Mouse (Mus musculus): ENCODE results near the gene Gm7694. TPM values are rescaled to one million over a fixed set of nuclear protein-coding genes. Genes with fewer than 3 reads are reported as not detected.

Gene Gm7694
- polyA plus RNA-seq, 1 experiment from 2014 or later = 2.5 TPM

DNA sequence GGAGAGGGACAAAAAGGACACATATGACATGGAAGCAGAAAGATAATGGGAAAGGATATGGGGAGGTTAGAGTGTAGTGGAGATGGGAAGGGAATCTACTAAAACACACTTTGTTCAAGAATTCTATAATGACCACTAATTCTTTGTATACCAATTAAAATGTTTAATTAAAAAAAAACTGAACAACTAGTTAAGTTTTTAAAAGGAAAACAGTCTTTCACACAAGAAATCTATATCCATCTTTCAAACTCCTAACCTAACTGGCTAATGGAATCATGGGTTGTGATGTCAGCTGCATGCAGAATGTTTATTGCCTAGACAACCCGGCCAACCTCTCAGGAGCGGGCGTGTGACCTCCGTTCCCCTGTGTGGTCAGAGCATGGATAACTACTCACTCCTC is 2.4 kb upstream of the Gm7694 start, which contains the start of gene Spata46:
Gene Spata46, plus strand, starts transcription at position 301 of the 400 bp plus-strand sequence.
- Histone ChIP-seq H3K27ac (replicated peaks) (no peak within 1 kb of the TSS), H3K4me3 (no peak within 1 kb of the TSS), H3K27me3 (replicated peaks; ENCODE audit: low read depth, poor library complexity, severe bottlenecking) (no peaks in the 10 kb centered on the region), H3K4me1 (peaks cover 16% of the 10 kb centered on the region), H3K9me3 (no peaks in the 10 kb centered on the region), H3K36me3 (replicated peaks) (no peaks in the 10 kb centered on the region)
- 92% methylated on average over 4 of the region's 4 CpGs for WGBS
- no peak for DNase-seq (ENCODE audit: low spot score)

DNA sequence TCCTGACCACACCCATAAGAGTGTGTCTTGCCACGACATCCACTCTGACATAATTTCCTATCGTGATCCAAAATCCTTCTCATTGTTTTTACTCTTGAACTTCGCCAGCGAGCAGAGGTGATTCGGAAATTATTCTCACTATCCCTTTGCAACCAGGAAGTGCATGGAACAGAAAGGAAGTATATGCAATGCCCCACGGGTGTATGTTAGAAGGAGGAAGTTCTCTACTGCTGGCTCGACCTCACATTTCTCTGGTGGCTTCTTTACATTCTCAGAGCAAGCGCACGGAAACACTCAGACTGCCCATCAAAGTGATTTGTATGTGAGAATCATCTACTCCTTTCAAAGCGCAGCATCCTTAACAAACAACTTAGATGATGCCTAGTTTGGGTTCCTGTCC is 1.1 kb downstream of the Gm7694 start:
- H3K4me3 ChIP-seq = no peak overlapping the region
- 92% methylated on average over 10 of the region's 10 CpGs for WGBS

DNA sequence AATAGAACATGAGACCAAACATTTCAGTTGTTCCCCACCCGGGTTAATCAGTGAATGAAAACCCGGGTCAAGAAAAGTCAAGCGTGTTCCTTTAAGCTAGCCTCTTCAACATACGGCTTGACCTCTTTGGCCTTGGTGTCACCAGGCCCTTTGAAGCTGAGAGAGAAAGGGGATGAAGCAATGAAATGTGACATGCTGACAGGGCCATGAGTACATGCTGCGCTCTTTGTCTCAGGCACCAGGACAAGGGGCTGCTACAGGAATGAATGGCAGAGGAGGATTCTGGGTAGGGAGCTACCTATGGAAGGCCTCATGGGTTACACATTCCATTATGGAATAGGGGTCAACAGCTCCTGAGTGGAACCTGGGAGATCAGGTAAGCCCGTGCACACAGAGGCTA is 3.0 kb downstream of the Gm7694 start:
- Histone ChIP-seq H3K36me3 (replicated peaks) (no peaks in the 10 kb centered on the region), H3K27me3 (replicated peaks; ENCODE audit: low read depth, poor library complexity, severe bottlenecking) (no peaks in the 10 kb centered on the region), H3K4me3 (no peak overlapping the region), H3K9me3 (no peaks in the 10 kb centered on the region), H3K4me1 (peaks cover 5% of the 10 kb centered on the region; the same call in 1 of the 2 replicates), H3K27ac (replicated peaks) (no peak overlapping the region)
- DNase-seq (ENCODE audit: low spot score) = peak; percentile 25
- WGBS = 63% methylated on average over 6 of the region's 6 CpGs

More for the DNA sequence above, 1.1 kb downstream of the Gm7694 start:
- no peak for DNase-seq (ENCODE audit: low spot score)
- no peaks in the 10 kb centered on the region for H3K36me3 ChIP-seq (replicated peaks)
- peaks cover 5% of the 10 kb centered on the region; the same call in 1 of the 2 replicates for H3K4me1 ChIP-seq
- H3K27me3 ChIP-seq (replicated peaks; ENCODE audit: low read depth, poor library complexity, severe bottlenecking) = no peaks in the 10 kb centered on the region
- no peak overlapping the region for H3K27ac ChIP-seq (replicated peaks)
- H3K9me3 ChIP-seq = no peaks in the 10 kb centered on the region

DNA sequence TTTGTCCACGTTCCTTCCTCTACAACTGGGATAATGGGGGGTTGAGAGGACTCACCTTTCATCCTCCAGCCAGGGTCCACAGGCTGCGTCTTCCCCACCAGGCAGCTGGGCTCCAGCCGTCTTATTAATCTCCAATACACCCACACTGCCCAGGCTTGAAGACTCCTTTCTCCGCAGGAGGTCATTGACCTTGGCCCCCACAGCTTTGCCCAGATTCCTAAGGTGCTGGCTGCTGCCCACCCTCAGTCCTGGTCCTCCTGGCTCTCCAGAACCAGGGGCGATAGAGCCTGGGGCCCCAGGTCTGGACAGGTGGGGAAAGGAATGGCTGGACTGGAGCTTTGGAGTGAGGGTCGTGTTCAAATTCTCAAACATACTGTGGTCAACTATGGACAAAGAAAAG is 3.7 kb downstream of the Gm7694 start:
- H3K4me1 ChIP-seq = peaks cover 5% of the 10 kb centered on the region; the same call in 1 of the 2 replicates
- H3K36me3 ChIP-seq (replicated peaks) = no peaks in the 10 kb centered on the region
- H3K27me3 ChIP-seq (replicated peaks; ENCODE audit: low read depth, poor library complexity, severe bottlenecking) = no peaks in the 10 kb centered on the region
- 75% methylated on average over 6 of the region's 6 CpGs for WGBS
- H3K4me3 ChIP-seq = no peak overlapping the region
- H3K27ac ChIP-seq (replicated peaks) = no peak overlapping the region
- no peaks in the 10 kb centered on the region for H3K9me3 ChIP-seq
- no peak for DNase-seq (ENCODE audit: low spot score)

DNA sequence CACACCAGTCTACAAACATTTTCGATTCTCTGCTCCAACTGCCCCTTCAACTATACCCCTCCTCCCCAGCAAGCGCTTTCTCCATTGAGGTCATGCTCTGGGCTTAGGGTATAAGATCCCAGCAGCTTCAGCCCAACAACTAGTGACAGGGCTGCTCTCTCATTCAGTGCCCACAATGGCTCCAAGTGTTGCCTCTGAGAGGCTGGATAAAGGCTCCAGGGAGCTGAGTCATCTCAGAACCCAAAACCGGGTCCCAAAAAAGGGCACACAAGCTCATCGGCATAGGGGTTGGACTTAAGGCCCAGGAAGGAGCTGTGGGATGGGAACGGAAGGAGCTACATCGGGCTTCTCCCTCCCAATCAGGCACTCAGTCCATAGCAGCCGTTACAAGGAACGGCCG is 4.4 kb downstream of the Gm7694 start:
- H3K27ac ChIP-seq (replicated peaks) = no peak overlapping the region
- no peak overlapping the region for H3K4me3 ChIP-seq
- 92% methylated on average over 9 of the region's 9 CpGs for WGBS
- no peak for DNase-seq (ENCODE audit: low spot score)
- H3K36me3 ChIP-seq (replicated peaks) = no peaks in the 10 kb centered on the region
- H3K27me3 ChIP-seq (replicated peaks; ENCODE audit: low read depth, poor library complexity, severe bottlenecking) = no peaks in the 10 kb centered on the region
- peaks cover 5% of the 10 kb centered on the region; the same call in 1 of the 2 replicates for H3K4me1 ChIP-seq
- no peaks in the 10 kb centered on the region for H3K9me3 ChIP-seq

DNA sequence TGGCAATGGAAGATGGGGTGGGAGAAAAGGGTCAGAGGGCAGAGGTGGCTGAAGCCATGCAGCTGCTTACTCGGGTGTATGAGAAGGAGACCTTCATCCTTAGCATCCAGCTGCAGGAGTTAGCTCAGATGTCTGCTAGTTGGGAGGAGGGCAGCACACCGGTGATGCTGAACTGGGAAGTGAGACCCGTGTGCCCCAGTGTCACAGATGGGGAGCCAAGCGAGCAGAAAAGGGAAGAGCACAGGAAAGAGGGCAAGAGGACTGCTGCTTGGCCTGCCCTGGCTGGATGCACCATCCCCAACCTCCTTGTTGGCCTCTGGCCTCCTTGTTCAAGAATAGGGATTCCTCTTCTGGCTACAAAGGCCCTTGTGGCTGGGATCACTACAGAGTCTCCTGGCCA is 6.6 kb downstream of the Gm7694 start:
- WGBS = 69% methylated on average over 4 of the region's 4 CpGs
- Histone ChIP-seq H3K4me1 (peaks cover 5% of the 10 kb centered on the region; the same call in 1 of the 2 replicates), H3K27ac (replicated peaks) (no peak overlapping the region), H3K36me3 (replicated peaks) (no peaks in the 10 kb centered on the region), H3K4me3 (no peak overlapping the region), H3K9me3 (no peaks in the 10 kb centered on the region), H3K27me3 (replicated peaks; ENCODE audit: low read depth, poor library complexity, severe bottlenecking) (no peaks in the 10 kb centered on the region)
- no peak for DNase-seq (ENCODE audit: low spot score)

DNA sequence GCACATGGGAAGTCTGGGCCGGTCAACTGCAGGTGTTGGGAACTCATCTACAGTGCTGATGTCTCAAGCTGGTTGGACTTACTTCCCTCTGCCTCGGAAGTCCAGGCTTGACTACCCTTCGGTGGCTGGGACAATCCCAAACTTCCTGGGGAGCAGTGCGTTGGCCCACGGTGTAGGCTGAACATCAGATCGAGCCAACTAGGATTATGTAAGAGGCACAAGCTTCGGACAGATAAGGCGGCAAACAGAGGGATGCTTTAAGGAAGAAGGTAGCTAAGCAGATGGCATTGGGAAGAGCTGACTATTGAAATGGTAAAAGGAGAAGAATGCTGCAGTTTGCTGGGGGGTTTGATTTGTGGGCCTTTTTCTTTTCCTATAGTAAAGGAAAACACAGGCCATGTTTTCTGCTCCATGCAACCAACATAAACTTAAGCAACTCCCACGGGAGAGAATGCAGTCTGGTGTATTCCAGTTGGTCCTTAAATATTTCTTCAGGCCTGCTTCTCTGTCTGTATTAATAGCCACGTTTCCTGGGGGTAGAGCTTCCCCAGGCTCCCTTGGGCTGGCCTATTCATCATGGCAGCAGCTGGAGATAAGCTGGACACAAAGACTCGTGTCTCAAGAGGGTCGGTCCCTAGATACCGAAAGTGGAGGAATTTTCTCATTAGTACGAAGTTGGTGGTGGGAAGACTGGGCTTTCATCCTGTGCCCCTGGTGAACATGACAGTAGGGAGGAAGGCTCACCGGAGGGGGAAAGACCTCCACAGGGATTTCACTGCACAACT is 11.2 kb downstream of the Gm7694 start:
- Histone ChIP-seq H3K36me3 (replicated peaks) (no peaks in the 10 kb centered on the region), H3K27ac (replicated peaks) (no peak overlapping the region), H3K4me3 (no peak overlapping the region), H3K4me1 (no peaks in the 10 kb centered on the region), H3K9me3 (no peaks in the 10 kb centered on the region), H3K27me3 (replicated peaks; ENCODE audit: low read depth, poor library complexity, severe bottlenecking) (no peaks in the 10 kb centered on the region)
- WGBS = 82% methylated on average over 15 of the region's 15 CpGs
- DNase-seq (ENCODE audit: low spot score) = no peak

DNA sequence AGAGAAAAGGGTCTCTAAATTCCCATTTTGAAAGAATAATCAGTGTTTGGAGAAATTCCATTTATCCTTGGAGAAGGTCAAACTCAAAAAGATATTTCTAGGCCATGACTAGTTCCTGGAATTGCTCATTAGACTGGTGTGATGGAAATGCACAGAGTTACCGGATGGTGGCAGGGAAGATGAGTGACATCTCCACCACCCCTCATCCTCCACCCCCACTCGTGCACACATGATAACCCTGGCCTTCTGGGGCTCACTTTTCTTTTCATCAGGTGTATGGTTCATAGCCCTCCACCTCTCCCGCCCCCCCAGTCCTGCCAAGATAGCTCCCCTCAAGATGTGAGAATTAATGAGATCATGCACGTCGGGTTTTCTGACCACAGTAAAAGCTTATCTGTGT is 12.9 kb downstream of the Gm7694 start:
- DNase-seq (ENCODE audit: low spot score) = no peak
- no peak overlapping the region for H3K4me3 ChIP-seq
- H3K9me3 ChIP-seq = no peaks in the 10 kb centered on the region
- no peaks in the 10 kb centered on the region for H3K27me3 ChIP-seq (replicated peaks; ENCODE audit: low read depth, poor library complexity, severe bottlenecking)
- no peaks in the 10 kb centered on the region for H3K4me1 ChIP-seq
- 83% methylated on average over 5 of the region's 5 CpGs for WGBS
- no peaks in the 10 kb centered on the region for H3K36me3 ChIP-seq (replicated peaks)
- H3K27ac ChIP-seq (replicated peaks) = no peak overlapping the region

DNA sequence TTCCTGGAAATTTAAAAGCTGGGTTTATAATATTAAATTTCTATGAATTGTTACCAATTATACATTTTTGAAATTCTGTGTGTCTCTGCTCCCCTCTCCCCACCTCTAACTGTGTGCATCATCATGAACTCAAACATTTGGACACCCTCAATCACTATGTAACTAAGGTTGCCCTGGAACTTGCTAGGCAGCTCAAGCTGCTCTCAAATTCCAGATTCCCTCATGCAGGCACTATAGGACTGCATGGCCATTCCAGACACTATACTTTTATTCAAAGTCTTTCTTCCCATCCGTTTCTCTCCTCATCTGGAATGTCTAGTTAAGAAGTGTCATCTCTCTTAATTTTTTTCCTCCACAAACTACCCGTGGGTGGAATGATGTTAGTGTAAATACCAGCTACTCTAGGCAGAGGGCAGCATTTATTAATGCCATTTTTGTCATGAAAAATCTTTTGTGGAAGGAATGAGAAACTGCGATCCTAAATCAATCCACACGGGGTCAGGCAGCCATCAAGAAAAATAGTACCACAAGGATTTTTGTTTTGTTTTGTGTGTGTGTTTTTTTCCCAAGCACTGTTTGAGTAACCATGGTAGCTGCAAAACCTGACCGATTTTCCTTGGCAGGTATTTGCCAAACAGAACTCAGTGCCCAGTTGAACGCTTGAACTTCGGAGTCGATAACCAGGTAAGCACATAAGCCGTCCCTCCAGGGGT is 13.7 kb downstream of the Gm7694 start:
- H3K9me3 ChIP-seq = no peaks in the 10 kb centered on the region
- no peaks in the 10 kb centered on the region for H3K36me3 ChIP-seq (replicated peaks)
- DNase-seq (ENCODE audit: low spot score) = peak; percentile 48
- no peak overlapping the region for H3K4me3 ChIP-seq
- no peak overlapping the region for H3K27ac ChIP-seq (replicated peaks)
- H3K27me3 ChIP-seq (replicated peaks; ENCODE audit: low read depth, poor library complexity, severe bottlenecking) = no peaks in the 10 kb centered on the region
- 43% methylated on average over 9 of the region's 9 CpGs for WGBS
- H3K4me1 ChIP-seq = no peaks in the 10 kb centered on the region

DNA sequence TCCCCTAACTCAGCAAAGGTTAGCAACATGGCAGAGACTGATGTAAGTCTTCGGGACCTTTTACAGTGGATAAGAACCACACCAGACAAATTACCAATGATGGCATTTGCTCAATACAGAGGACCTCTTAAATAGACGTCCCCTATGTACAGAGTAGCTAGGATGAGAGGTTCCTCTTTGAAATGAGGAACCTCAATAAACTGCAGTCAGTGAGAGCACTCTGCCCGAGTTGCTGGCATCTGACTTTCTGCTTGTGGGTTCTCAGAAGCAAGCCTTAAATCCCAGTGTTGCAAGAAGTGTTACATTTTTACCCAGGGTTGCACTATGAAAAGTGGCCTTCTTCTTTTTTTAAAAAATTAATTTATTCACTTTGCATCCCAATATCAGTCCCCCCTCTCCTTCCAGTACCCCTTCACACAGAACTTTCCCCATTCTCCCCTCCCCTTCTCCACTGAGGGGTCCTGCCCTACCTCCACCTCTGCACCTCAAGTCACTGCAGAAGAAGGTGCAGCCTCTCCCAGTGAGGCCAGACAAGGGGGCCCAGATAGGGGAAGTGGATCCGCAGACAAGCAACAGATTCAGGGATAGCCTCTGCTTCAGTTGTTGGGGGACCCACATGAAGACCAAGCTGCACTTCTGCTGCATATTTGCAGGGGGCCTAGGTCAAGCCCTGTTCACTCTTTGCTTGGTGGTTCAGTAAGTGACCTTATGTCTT is 23.6 kb downstream of the Gm7694 start:
- Histone ChIP-seq H3K27ac (replicated peaks) (no peak overlapping the region), H3K27me3 (replicated peaks; ENCODE audit: low read depth, poor library complexity, severe bottlenecking) (no peaks in the 10 kb centered on the region), H3K4me3 (no peak overlapping the region), H3K36me3 (replicated peaks) (no peaks in the 10 kb centered on the region), H3K9me3 (no peaks in the 10 kb centered on the region), H3K4me1 (no peaks in the 10 kb centered on the region)
- no peak for DNase-seq (ENCODE audit: low spot score)
- WGBS = 81% methylated on average over 4 of the region's 4 CpGs

DNA sequence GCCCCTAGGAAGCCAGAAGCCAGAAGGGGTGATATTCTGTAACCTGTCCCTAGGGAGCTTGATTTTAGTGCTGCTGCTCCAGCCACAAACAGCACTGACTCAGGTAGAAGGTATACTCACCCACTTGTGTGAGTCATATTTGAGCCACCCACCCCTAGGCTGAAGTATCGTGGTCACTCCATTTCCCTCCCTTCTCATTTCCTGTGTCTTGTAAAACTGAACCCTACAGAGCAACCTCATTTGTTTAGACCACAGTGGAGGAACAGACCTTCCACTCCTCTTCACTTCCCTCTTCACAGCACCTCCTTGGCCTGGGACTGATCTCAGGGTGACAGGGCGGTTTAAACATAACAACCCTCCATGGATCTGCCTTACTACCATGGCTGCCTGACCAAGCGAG is 29.1 kb downstream of the Gm7694 start, which contains the start of gene Sh2d1b1:
Gene Sh2d1b1, plus strand, starts transcription at position 305 of the 400 bp plus-strand sequence.
- H3K4me1 ChIP-seq = no peaks in the 10 kb centered on the region
- 79% methylated on average over 3 of the region's 3 CpGs for WGBS
- no peak for DNase-seq (ENCODE audit: low spot score)
- H3K9me3 ChIP-seq = no peaks in the 10 kb centered on the region
- H3K36me3 ChIP-seq (replicated peaks) = no peaks in the 10 kb centered on the region
- H3K27ac ChIP-seq (replicated peaks) = no peak within 1 kb of the TSS
- H3K4me3 ChIP-seq = no peak within 1 kb of the TSS
- H3K27me3 ChIP-seq (replicated peaks; ENCODE audit: low read depth, poor library complexity, severe bottlenecking) = no peaks in the 10 kb centered on the region

DNA sequence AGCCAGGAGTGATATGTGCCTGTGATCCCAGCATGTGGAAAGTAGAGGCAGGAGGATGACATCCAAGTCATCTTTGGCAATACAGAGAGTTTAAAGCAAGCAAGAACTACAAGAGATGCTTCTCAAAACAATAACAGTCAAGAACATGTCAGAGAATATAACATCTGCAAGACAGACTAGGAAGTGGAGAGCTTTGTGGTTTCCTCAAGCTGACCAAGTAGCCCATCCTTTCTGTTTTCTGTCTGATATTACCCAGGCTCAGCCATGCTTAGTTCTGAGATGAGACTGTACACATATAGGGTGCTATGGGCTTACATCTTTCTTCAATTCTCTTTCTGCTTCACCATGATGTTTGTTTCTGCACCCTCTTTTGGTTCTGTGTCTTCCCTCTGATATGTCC is 32.9 kb downstream of the Gm7694 start:
- Histone ChIP-seq H3K36me3 (replicated peaks) (no peaks in the 10 kb centered on the region), H3K4me3 (no peak overlapping the region), H3K27ac (replicated peaks) (no peak overlapping the region), H3K4me1 (no peaks in the 10 kb centered on the region), H3K9me3 (no peaks in the 10 kb centered on the region), H3K27me3 (replicated peaks; ENCODE audit: low read depth, poor library complexity, severe bottlenecking) (no peaks in the 10 kb centered on the region)
- DNase-seq (ENCODE audit: low spot score) = no peak

Measured in embryonic facial prominence, embryonic 10.5 days (tissue).